Mouse (Mus musculus): ENCODE measurements at regions not wholly inside any gene's neighbourhood (a gene's known extent, or its start where the extent isn't known, plus 50 kb on each side); places are given as distances from the start of the nearest gene placed in this dataset.

DNA sequence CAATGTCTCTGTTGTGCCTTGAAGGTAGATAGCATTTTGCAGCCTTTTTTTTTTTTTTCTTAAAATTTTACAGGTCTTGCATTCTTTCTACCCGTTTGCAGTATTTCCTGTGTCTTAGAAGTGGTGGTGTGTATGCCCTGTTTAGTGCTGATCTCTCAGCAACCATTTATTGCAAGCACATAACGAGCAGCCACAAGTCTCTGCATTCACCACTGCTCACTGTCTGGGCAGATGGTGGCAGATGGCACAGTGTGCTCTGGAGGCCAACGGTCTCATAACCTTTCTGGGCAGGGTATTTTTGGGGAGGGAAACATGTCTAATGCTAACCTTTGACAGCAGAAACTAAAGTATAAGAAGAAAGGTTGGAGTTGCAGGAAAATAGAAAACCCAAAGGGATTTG lies 266.1 kb upstream of the Ptger4 start:
- DNase-seq = no peak

DNA sequence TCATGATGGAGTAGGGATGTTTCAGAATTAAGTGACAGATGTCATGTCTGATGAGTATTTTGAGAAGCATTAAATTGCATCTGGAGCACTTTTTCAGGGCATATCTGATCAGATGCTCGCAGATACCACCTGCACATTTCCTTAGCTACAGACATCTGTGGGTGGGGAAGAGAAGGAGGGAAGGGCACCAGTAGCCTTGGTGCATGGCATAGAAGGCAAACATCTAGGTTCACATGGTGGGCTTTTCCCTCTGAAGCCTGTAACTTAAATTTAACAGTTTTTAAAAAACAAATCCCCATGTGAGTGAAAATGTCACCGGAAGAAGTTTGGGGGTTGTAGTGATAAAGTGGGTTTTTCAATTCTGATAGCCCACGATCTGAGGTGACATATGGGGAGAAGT lies 267.1 kb upstream of the Ptger4 start:
- DNase-seq = no peak

DNA sequence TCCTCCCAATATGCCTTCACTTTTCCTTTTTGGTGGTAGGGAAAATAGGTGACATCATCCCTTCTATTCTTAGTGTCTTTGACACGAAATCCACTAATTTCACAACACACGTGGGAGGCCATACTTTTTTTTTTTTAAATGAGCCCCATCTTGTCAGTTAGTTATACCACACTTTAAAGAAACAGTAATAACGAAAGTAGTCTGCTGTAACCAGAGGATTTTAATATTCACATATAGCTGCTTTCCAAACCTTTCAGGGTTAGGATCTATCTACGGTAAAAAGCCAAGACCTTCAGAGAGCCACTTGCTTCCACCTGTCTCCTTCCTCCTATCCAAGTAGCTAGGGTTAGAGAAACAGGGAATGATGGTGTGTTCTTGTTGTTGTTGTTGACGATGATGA lies 268.6 kb upstream of the Ptger4 start:
- DNase-seq = no peak

DNA sequence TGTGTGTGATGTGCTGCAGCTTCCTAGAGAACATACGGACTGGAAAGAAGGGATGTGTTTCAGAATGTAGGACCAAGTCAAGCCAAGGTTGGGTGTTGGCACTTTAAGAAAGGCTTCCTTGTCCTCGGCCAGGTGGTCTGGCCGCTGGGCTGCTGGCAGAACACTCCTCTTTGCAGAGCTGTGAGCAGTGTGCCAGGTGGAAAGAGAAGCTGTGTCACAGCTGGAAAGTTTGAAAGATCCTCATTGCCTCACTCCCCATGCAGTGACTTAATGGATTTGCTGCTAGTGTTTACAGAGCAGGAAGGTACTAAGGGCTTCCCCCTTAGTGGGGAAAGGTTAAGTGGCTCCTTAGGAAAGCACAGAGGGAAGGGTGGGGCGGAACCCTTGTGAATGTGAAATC lies 269.2 kb upstream of the Ptger4 start:
- DNase-seq = no peak

DNA sequence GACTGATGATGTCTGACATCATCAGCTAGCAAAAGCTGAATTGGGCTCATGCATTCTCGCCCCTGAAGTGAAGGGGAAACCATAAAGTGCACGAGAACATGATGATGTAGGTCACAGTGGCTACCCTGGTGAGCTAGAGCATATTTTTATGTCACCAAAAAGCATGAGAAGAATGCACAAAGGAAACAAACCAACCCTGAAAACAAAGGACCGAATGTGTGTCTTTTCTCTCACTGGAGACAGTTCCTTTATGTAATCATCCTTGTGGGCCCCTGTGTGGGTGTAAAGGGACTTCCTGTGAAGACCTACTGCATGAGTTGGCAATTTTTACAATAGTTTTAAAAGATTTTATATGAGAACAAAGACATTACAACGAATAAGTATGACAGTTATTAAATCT lies 270.2 kb upstream of the Ptger4 start:
- no peak for DNase-seq

DNA sequence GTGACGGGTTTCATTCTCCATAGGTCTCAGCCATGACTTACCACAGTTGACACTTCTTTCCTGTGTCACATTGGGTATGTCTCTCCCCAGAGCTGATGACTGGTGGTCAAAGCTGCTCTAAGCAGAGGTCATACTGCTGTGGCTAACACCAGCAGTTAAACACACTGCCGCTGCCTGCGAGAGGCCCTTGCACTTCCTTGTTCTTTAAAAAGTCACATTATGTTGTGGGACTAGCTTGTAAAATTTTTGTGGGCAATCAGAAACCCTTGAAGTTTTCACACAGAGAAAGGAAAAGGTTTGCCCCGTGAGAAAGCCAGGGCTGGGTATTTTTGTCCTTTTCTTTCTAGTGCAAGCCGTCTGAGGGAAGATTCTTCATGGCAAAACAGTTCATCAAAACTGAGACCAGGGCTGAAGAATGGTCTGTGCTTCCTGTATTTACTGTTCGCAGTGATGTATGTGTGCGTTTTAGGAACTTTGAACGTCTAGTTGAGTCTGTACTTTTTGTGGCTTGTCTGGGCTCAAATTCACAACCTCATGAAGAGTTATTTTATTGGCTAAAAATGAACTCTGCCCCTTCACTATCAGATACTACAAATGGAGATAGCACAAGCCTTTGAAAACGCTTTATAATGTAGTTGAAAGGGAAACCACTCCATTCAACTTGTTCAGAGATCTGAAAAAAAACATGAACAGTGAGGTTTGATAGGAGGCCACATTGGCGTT lies 273.4 kb upstream of the Ptger4 start:
- DNase-seq = no peak

DNA sequence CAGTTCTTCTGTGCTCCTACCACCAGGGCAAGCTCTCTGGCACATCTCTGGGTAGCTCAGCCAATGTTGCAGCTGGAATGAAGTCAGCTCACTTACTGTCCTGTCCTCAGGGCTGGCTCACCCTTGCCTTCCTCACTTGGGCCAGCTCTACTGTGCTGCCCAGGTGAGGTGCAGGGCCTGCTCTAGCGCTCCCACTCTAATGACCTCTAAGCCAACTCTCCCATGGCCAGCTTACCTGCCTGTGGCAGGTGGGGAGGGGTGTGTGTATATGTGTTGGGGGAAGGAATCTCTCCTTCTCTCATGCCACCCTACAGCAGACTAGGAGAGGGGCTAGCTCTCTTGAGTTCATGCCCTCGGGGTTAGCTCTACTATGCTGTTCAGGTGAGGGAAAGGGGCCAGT lies 275.6 kb upstream of the Ptger4 start:
- no peak for DNase-seq

DNA sequence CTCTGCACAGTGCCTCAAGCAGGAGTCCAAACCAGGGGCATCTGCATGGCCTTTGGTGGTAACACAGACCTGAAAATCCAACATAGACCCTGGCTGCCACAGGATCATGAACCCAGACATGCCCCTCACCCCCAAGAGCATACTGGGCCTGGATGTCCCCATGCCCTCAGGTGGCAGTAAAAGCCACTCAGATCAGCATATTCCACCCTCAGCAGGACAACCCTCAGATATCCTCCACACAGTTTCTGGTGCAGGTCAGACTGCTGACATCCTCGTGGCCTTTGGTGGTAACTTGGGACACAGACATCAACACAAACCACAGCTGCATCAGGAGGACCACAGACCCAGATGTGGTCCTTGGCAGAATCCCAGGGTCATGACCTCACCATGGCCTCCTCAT lies 276.0 kb upstream of the Ptger4 start:
- DNase-seq = no peak

DNA sequence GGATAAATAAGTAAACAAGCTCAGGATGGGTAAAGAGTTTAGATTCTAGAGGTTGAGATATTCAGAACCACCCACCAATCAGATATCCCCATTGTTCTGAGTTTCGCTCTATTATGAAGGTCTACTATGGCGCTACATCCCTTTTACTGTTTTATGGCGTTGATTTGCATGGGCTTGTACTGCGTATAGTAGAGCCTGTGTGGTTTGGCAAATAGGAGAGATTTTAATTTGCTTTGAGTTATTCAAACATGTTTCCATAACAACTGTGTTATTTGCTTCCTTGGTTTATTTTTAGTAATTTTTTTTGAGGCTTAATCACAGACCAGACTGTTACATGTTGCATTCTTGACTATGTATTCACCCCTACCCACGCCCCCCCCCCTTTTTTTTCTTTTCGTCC lies 284.6 kb upstream of the Ptger4 start:
- no peak for DNase-seq

DNA sequence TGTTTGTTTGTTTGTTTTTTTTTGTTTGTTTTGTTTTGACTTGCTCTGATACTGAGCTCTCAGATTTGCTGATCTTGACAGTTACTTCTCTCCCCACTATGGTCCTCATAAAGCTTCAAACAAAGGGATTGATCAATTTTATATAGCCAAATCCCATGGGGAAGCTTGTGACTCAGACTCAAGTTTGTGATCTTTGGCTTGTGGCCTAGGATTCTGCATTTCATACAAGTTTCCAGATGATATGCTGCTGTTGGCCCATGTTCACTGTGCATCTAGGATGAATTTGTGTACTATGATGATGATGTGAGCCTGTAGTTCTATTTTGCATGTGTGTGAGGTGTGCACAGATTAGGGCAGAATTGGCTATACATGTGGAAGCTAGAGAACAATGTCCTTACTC lies 289.7 kb upstream of the Ptger4 start:
- no peak for DNase-seq

DNA sequence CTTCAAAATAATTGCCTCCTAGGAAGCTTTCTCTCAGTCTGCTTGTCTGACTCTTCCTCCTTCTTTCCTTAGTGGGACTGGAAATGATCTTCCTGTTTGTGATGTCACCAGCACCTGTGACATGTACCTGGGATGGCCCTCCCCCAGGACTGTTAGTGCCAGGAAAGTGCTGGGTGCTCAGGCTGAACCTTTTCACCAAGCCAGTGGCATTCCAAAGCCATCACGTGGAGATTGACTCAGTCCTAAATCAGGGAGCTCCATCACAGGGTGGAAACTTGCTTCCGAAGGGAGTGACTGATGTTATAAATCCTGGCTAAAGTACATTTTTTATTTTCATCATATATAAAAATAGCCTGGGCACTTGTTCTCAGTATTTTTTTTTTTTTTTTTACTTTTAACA lies 293.4 kb upstream of the Ptger4 start:
- DNase-seq = no peak

DNA sequence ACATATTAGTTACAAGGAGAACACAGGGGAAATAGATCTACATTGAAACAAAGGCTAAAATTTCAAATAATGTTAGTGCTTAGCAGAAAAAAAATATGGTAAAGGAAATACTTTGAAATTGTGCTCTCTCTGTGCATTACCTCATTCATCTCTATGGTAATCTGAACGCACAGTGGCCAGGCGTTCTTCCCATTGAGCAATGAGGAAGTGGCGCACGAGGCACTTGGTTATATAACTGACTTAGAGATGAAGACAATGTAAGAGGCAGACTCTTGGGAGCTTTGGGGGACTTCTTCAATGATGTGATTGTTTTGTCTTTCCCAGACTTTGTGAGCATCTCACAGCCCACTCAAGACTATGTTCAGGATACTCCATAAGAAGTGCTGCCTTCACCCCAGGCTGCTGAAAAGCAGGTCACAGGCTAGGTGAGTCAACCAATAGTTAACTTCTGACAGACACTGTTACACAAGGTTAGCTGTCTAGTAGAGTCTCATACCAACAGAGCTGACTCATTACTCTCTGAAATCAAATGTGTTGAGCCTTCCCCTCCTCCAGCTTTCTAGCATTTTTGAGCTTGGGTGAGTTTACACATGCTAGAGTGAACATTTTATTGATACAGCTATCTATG lies 295.4 kb upstream of the Ptger4 start:
- DNase-seq = no peak

DNA sequence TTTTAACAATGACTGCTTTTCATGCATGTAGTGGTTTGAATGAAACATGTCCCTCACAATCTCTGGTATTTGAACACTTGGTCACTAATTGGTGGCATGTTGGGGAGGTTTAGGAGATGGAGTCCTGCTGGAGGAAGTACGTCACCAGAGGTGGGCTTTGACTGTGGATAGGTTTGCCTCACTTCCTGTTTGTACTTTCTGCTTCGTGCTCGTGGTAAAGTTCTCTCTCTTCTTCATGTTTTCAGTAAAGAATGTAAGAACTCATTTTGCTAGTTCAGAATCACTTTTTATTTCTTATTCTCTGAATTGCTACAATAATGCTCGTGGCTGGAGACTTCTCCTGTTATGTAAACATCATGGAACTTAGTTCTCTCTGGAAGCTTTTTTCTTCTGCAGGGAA lies 310.5 kb upstream of the Ptger4 start:
- no peak for DNase-seq

DNA sequence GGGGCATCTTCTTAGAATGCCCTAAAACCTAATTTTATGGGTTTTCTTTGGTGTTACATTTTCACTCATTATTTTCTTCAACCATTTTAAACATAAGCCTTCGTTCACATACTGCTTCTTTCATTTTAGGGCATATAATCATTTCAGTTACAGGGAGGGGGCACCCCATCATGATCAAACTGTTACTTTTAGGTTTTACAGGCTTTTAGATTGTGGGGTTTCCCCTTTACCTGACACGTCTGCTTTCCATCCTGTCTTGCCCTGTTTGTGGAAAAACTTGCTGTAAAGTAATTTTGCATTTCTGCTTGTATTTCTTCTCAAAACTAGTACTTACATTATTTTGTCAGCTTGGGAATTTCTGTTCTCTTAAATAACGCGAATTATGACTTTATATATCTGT lies 310.9 kb upstream of the Ptger4 start:
- no peak for DNase-seq

DNA sequence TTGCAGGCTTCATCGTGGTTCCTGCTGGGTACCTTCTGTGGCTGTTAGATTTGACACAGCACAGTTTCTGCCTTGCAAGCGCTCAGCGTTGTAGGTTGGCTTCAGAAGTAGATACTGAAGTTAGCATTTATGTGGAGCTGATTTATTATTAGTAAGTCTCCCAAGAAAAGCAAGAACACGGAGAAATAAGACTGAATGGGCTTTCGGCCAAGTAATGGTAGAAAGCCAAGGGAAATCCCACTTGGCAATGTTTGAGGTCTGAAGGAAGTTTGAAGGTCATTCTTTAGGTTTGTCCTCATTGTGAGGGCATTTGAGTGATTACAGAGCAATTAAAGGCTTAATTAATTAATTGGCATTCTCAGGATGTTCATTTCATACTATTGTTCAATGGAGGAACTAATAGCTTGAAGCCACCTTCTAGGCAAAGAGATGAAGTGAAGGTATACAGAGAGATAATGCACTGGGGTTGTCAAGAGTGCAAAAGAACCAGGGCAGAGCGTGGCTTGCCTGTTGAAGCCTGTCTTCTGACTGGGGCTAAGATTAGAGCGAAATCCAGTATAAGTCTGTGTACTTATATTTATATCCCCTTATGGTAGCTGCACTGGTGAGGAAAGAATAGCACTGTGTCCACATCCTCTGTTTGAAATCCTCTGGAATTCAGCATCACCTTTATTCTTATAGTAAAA lies 311.5 kb upstream of the Ptger4 start:
- DNase-seq = peak; percentile 18

DNA sequence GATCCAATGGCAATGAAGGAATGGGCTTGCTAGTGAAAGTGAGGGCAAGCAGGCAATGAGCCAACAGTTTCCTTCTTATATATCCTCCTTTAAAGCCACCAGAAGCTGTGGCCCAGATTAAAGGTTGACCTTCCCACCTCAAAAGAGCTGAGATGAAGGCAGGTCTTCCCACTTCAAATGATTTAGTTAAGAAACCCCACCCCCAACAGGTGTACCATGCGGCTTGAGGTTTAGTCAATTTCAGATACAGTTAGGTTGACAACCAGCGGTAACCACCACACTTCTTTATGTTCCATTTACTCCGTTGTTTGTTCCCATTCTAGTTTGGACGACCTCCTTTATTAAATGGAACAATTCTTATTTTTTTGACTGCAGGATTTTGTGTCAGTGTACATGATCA lies 317.8 kb upstream of the Ptger4 start:
- DNase-seq = no peak

DNA sequence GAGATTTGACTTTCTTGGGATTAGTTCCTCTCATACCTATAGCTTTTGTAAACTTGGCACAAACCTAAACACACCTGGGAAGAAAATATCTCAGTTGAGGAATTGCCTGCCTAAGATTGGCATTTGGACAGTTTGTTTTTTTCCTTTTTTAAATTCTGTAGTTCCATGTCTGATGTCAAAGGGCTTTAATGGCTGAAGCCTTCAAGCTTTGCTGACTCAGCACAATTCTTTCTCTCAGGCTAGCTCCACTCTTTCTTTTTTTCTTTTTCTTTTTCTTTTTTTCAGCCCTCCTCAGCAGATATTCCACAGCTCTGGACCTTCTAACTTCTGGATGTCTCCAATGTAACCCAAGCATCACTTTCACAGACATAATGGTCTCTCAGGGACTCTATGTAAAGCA lies 330.4 kb upstream of the Ptger4 start:
- no peak for DNase-seq

DNA sequence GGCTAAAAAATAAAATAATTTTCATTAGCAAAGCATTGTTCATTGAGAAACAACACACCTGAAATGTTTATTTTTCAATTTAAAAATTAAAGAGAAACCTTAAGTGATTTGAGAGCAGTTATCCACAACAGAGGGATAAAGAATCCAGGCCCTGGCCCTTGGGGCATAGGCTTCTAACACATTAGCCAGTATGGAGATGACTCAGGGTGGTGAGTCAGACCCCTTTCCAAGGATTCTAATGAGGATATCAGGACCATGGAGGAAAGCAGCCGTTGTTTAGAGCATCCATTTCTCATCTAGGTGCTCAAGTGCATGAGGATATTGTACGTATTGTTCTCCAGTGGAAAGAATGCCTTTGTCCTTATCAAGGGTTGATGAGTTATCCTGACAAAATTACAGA lies 335.6 kb upstream of the Ptger4 start:
- DNase-seq = peak; percentile 6

DNA sequence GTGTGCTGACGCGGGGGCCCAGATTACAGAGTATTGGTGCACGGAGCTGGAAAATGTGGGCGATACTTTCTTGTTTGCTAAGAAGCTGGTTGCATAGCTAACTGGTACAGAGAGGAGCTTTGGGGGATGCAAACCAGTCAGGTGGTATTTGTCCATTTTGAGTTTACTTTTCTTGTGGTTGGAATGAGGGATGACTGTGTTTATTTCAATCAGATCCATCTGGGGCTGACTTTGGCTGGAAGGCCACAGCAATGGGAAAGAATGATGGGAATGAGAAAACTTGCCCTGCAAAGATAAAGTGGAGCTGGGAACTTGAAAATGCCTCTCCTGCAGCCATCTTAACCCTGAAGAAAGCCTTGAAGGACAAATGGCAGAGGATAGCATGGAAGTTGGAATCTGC lies 336.4 kb upstream of the Ptger4 start:
- DNase-seq = no peak

DNA sequence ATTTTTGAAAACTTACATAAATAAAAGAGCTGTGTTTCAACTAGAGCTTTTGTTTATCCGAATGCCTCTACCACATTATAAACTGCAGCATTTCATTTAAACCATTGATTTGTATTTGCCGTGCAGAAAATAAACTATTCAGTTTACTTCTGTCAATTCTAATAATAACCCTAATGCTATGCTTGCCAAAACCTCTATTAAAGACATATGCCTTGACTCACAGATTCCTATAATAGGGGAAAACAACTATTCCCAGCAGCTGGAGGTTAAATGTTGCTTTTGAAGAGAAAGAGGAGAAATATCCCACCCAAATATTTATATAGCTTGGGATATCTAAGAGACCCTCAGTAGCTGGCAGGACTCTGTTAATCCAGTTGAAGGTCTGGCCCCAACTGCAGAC lies 340.4 kb upstream of the Ptger4 start:
- DNase-seq = no peak

DNA sequence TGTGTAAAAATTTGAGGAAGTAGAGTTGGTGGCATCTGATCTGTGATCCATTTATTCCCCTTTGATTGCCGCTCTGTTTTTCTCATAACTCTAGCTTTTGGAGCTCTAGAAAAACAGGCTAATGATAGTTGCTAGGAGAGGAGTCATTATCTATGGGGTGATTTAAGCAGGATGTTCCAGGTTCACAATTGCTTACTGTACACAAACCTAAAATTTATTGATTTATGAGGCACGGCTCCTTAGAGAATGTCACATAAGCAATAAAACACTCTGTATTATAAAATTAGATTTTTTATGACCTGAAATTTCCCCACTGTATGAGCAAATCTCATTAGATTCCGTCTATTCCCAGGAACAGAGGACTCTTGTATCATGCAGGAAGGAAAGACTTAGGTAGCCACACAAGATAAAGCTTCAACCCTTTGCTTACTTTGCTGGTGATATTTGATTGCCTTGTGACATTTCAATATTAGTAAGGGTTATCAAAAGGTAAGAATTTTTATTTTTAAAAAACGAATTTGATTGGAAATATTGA lies 360.8 kb upstream of the Ptger4 start:
- DNase-seq = no peak

DNA sequence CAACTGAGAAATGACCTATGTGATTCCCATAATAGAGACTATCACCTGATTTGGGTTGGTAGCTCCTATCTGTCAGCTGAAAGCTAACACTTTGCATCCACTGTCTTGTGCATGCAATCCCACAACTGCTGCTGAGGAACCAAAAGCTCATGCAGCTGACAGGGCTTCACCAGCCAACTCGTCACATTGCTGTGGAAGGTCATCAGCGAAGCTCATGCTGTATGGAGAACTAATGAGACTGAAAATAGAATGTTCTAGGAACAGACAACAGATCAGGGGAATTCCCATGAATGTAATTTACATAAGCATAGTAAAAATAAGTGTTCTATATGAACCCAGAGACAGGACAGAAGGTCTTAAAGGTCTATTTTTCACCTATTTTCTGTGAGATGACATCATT lies 363.5 kb upstream of the Ptger4 start:
- DNase-seq = no peak

DNA sequence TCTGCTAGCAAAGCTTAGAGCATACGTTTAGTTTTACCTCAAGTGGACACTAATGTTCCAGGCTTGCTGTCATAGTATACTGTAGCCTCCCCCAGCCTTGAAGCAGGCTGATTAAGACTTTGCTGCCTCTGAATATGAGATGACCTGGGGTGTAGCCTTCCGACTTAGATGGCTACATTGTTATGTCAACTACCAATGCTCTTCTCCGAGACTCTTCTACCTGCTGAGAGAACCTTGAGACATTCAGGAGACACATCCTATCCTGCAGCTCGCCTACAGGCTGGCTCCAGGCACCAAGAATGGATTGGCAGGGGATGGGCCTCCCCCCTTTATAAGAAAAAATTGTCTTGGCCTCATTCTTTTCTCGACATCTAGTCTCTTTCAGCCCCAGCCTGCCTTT lies 379.0 kb upstream of the Ptger4 start:
- DNase-seq = no peak

DNA sequence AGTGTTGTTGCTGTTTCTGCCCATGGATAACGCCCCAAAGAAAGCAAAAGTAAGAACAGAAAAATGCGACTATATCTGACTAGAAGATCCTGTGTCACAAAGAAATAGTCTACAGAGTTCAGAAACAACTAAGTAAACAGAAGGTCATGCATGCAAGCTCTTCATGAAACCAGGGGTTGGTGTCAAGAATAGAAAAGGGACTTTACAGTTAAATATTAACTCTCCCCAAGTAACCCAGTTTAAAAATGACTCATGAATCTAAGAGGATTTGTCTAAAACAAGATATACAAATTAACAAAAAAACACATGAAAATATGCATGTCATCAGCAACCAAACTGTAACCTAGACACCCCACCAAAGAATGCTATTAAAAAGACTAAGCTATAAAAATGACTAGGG lies 381.4 kb upstream of the Ptger4 start:
- no peak for DNase-seq

Measured in adrenal gland, postnatal 14 days (tissue).